Mouse (Mus musculus): ENCODE measurements around the gene Lmf2. TPM values are rescaled to one million over a fixed set of nuclear protein-coding genes. Genes with fewer than 3 reads are reported as not detected.

The Lmf2 gene
- total and polyA plus RNA-seq, 3 experiments: 37.1 to 63.1 (median 40.2) TPM

DNA sequence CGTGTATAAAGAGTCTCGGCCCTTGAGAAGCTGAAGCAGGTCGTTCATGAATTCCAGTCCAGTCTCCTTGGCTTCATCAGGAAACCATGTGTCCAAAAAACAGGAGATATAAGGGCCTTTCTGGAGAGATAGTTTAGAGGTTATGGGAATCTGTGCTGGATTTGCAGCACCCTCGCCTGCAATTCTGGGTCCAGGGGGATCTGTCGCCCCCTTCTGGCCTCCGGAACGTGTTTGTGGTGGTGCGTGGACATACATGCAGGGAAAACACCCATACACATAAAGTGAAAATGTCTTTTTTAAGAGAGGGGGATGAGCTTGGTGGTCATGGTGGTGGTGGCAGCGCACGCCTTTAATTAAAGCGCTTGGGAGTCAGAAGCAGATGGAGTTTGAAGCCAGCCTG is 39.3 kb downstream of the Lmf2 start:
- no peak for DNase-seq

- peak; percentile 99 for DNase-seq
These were observed 40.2 kb downstream of the Lmf2 start, which contains the start of gene Sbf1 for GRCm38 (mm10) chr15:89315190-89315731. Sbf1 (minus strand) TSS chr15:89315311.

DNA sequence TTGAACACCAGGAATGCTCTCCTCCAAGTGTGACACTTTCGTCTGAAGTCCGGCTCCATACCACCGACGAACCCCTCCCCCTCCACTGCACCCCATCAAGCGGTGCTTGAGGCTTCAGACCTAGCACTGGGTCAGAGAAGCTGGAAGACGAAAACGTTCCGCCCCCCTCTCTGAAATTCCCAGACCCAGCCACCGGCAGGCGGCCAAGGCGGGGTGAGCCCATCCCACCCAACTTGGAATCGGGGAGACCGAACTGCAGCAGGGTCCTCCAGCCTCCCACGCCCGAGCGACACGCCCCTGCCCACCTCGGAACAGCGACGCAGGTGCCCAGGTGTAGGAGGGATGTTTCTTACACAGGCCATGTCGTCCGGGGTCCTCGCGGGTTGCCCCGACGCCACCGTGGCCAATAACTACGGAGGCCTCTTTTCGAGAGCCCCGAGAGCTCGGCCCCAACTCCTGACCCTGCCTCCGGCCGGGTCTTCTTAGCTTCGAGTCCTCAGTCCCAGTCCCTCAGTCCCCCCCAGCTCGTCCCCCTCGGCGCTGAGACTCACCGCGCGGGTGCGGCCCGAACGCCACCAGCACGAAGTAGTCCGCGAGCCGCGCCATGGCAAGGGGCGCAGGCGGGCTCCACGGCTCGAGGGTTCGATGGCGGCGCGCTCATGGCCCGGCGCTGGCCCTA is 40.8 kb downstream of the Lmf2 start:
- peak; percentile 33 for DNase-seq

DNA sequence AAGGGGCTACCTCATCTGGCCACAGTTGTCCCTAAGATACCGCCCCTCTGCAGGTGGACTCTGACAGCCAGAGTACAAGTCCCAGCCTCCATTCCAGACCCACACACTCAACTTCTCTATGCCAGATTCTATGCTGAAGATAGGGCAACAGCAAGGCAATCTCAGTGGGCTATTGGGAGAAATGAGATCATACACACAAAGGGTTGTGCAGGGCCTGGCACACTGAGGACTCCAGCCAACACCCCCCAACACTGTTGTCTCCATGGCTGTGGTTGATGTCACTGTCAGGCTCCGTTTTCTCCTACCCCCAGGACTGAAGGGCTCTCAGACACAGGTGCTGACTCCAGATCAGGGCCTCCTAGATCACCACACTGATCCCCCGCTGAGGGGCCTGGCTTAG is 41.4 kb downstream of the Lmf2 start:
- DNase-seq: no peak

DNA sequence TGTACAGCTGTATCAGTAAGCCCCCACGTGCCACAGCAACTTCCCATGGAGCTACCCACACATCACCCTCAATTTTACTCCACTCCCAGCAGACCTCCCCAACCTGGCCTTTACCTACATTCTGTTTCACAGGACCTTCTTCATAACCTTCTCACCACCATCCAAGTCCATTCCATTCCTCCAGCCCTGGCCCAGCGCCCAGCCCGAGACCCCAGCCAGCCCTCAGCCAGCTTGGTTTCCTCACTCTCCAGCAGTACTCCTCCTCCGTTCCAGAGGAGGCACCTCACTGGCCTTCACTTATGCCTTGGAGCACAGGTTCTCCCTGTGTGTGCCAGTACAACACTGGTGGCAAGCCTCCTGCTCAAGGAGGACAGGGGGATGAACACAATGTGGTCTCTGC is 42.1 kb downstream of the Lmf2 start:
- no peak for DNase-seq

- DNase-seq: no peak
These were observed 45.4 kb downstream of the Lmf2 start for GRCm38 (mm10) chr15:89309962-89310498.

DNA sequence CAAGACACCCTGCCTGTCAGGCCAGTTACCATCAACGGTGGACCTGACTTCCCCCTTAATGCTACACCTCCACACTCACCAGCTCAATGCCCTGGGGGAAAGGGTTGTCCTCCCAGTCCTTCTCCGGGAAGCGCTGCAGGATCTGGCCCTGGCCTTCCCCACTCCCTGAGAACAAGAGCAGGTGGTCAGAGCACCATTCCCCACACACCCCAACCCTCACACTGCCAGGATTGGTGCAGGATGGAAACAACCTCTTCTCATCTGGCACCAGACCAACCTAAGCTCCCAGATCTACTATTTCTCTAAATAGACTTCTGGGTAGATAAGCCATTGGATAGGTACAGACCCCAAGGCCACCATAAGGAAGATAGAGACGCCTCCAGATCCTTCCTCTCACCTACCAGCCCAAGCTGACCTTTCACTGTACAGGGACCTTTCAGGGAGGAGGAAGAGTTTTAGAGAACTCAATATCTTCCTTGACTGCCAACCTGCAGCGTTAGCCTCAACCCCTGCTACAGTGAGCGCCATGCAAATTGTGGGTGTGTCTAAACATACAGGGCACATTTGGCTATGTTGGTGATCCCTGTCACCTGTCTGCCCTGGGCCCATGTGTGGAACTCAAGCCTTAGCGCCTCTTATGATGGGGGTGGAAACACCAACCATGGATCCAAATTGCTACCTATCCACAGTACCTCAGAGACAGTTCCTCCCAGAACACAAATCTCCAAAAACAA is 46.9 kb downstream of the Lmf2 start:
- no peak for DNase-seq

GRCm38 (mm10) chr15:89307461-89307860 is 48.0 kb downstream of the Lmf2 start:
- no peak for DNase-seq

GRCm38 (mm10) chr15:89305966-89306365 is 49.5 kb downstream of the Lmf2 start:
- no peak for DNase-seq

Small RNA genes lying within 50 kb of the gene (microRNA-seq; reads per million reads assigned to microRNA genes)
- gene Mir6959: 0.66 to 3.7 reads per million in 2 experiments

Other genes with a start within 250 kb of the Lmf2 start
- gene Tubgcp6, start 232.5 kb downstream of the Lmf2 start, total RNA-seq (2021): 10 to 100 TPM; 11.2 to 12.3 TPM
- gene Tubgcp6, start 232.5 kb downstream of the Lmf2 start, polyA plus RNA-seq (2012; rRNA removed): 30.6 and 31.8 TPM in 2 replicates
- 10 to 100 TPM; 10.9 to 11.2 TPM for gene Hdac10, start 227.0 kb downstream of the Lmf2 start, total RNA-seq (2021)
- 29.7 and 30.3 TPM in 2 replicates for gene Hdac10, start 227.0 kb downstream of the Lmf2 start, polyA plus RNA-seq (2012; rRNA removed)
- gene Mapk12, start 215.0 kb downstream of the Lmf2 start, total RNA-seq (2021): 10 to 100 TPM in 1 of 2 experiments, 1 to 10 TPM in 1; 6.7 to 10.2 TPM
- gene Mapk12, start 215.0 kb downstream of the Lmf2 start, polyA plus RNA-seq (2012; rRNA removed): 5.9 and 9.1 TPM in 2 replicates
- gene Mapk11, start 206.0 kb downstream of the Lmf2 start, total RNA-seq (2021): 1 to 10 TPM; 2.5 to 3.6 TPM
- gene Mapk11, start 206.0 kb downstream of the Lmf2 start, polyA plus RNA-seq (2012; rRNA removed): 4.1 and 4.4 TPM in 2 replicates
- gene Plxnb2, start 174.9 kb downstream of the Lmf2 start, total RNA-seq (2021): 100 to 1,000 TPM in 1 of 2 experiments, 10 to 100 TPM in 1; 94.8 to 118 TPM
- gene Plxnb2, start 174.9 kb downstream of the Lmf2 start, polyA plus RNA-seq (2012; rRNA removed): 168 and 182 TPM in 2 replicates
- gene Dennd6b, start 159.2 kb downstream of the Lmf2 start, total RNA-seq (2021): 1 to 10 TPM; 5.2 to 5.7 TPM
- gene Dennd6b, start 159.2 kb downstream of the Lmf2 start, polyA plus RNA-seq (2012; rRNA removed): 24.0 and 24.9 TPM in 2 replicates
- gene Ppp6r2, start 144.1 kb downstream of the Lmf2 start, total RNA-seq (2021): 10 to 100 TPM; 38.6 to 54.4 TPM
- 565 and 749 TPM in 2 replicates for gene Ppp6r2, start 144.1 kb downstream of the Lmf2 start, polyA plus RNA-seq (2012; rRNA removed)
- 10 to 100 TPM; 75.8 to 80.8 TPM for gene Sbf1, start 40.3 kb downstream of the Lmf2 start, total RNA-seq (2021)
- 171 and 187 TPM in 2 replicates for gene Sbf1, start 40.3 kb downstream of the Lmf2 start, polyA plus RNA-seq (2012; rRNA removed)
- not detected for gene Adm2, start 32.9 kb downstream of the Lmf2 start, total RNA-seq (2021)
- 0.17 TPM in 1 of 2 replicates, not detected in the other for gene Adm2, start 32.9 kb downstream of the Lmf2 start, polyA plus RNA-seq (2012; rRNA removed)
- gene Miox, start 21.3 kb downstream of the Lmf2 start, total RNA-seq (2021): not detected
- 0.21 and 0.92 TPM in 2 replicates for gene Miox, start 21.3 kb downstream of the Lmf2 start, polyA plus RNA-seq (2012; rRNA removed)
- gene Ncaph2, start 60 bp upstream of the Lmf2 start, total RNA-seq (2021): 10 to 100 TPM; 61.7 to 74.8 TPM
- 101 and 102 TPM in 2 replicates for gene Ncaph2, start 60 bp upstream of the Lmf2 start, polyA plus RNA-seq (2012; rRNA removed)
- 10 to 100 TPM; 33.9 to 36.2 TPM for gene Sco2, start 18.2 kb upstream of the Lmf2 start, total RNA-seq (2021)
- 68.5 and 73.3 TPM in 2 replicates for gene Sco2, start 18.2 kb upstream of the Lmf2 start, polyA plus RNA-seq (2012; rRNA removed)
- under 1 TPM in 1 of 2 experiments, not detected in 1; 0.26 TPM for gene Tymp, start 21.4 kb upstream of the Lmf2 start, total RNA-seq (2021)
- gene Tymp, start 21.4 kb upstream of the Lmf2 start, polyA plus RNA-seq (2012; rRNA removed): 9.9 and 10.1 TPM in 2 replicates
- under 1 TPM in 1 of 2 experiments, not detected in 1; 0.52 TPM for gene Odf3b, start 23.6 kb upstream of the Lmf2 start, total RNA-seq (2021)
- gene Odf3b, start 23.6 kb upstream of the Lmf2 start, polyA plus RNA-seq (2012; rRNA removed): 2.0 TPM in 2 replicates
- not detected for gene Klhdc7b, start 29.3 kb upstream of the Lmf2 start, total RNA-seq (2021)
- not detected in 2 replicates for gene Klhdc7b, start 29.3 kb upstream of the Lmf2 start, polyA plus RNA-seq (2012; rRNA removed)
- gene Syce3, start 54.8 kb upstream of the Lmf2 start, total RNA-seq (2021): not detected
- gene Syce3, start 54.8 kb upstream of the Lmf2 start, polyA plus RNA-seq (2012; rRNA removed): not detected in 2 replicates
- 100 to 1,000 TPM; 139 to 200 TPM for gene Cpt1b, start 70.2 kb upstream of the Lmf2 start, total RNA-seq (2021)
- gene Cpt1b, start 70.2 kb upstream of the Lmf2 start, polyA plus RNA-seq (2012; rRNA removed): 116 and 120 TPM in 2 replicates
- gene C730034F03Rik, start 73.9 kb upstream of the Lmf2 start, total RNA-seq (2021): 1 to 10 TPM in 1 of 2 experiments, under 1 TPM in 1; 0.95 to 2.3 TPM
- gene C730034F03Rik, start 73.9 kb upstream of the Lmf2 start, polyA plus RNA-seq (2012; rRNA removed): 0.29 and 0.52 TPM in 2 replicates
- 1 to 10 TPM in 1 of 2 experiments, not detected in 1; 5.8 TPM for gene Gm44502, start 74.0 kb upstream of the Lmf2 start, total RNA-seq (2021)
- gene Gm44502, start 74.0 kb upstream of the Lmf2 start, polyA plus RNA-seq (2012; rRNA removed): 8.2 and 10.6 TPM in 2 replicates
- 10 to 100 TPM; 50.7 to 66.8 TPM for gene Chkb, start 74.2 kb upstream of the Lmf2 start, total RNA-seq (2021)
- gene Chkb, start 74.2 kb upstream of the Lmf2 start, polyA plus RNA-seq (2012; rRNA removed): 39.4 and 52.6 TPM in 2 replicates
- 10 to 100 TPM in 1 of 2 experiments, 1 to 10 TPM in 1; 8.7 to 10.5 TPM for gene Mapk8ip2, start 98.3 kb upstream of the Lmf2 start, total RNA-seq (2021)
- 4.4 and 7.1 TPM in 2 replicates for gene Mapk8ip2, start 98.3 kb upstream of the Lmf2 start, polyA plus RNA-seq (2012; rRNA removed)
- gene Arsa, start 121.8 kb upstream of the Lmf2 start, total RNA-seq (2021): 10 to 100 TPM; 16.6 to 24.5 TPM
- gene Arsa, start 121.8 kb upstream of the Lmf2 start, polyA plus RNA-seq (2012; rRNA removed): 57.6 and 67.8 TPM in 2 replicates
- 10 to 100 TPM; 32.7 to 36.9 TPM for gene Shank3, start 144.0 kb upstream of the Lmf2 start, total RNA-seq (2021)
- 50.9 and 64.1 TPM in 2 replicates for gene Shank3, start 144.0 kb upstream of the Lmf2 start, polyA plus RNA-seq (2012; rRNA removed)
- gene Acr, start 212.7 kb upstream of the Lmf2 start, total RNA-seq (2021): under 1 TPM in 1 of 2 experiments, not detected in 1; 0.26 TPM
- 1.3 and 1.5 TPM in 2 replicates for gene Acr, start 212.7 kb upstream of the Lmf2 start, polyA plus RNA-seq (2012; rRNA removed)
- 10 to 100 TPM in 1 of 2 experiments, 1 to 10 TPM in 1; 8.6 to 10.3 TPM for gene Rabl2, start 236.3 kb upstream of the Lmf2 start, total RNA-seq (2021)
- 6.4 and 7.2 TPM in 2 replicates for gene Rabl2, start 236.3 kb upstream of the Lmf2 start, polyA plus RNA-seq (2012; rRNA removed)